Mouse (Mus musculus) MEL (cell line): ENCODE results near the gene Pip5kl1. TPM values are rescaled to one million over a fixed set of nuclear protein-coding genes. Genes with fewer than 3 reads are reported as not detected.

Source experiments
- DNase-seq: peaks from one replicate; pipeline ENCODE4 v3.0.0; 2011; ENCODE audit warnings: low read depth, low spot score
- H3K27ac ChIP-seq: 2 replicates; pipeline ENCODE4 v1.5.1; 2012; ENCODE audit warnings: low read depth, mild to moderate bottlenecking, control low read depth, low read length, moderate library complexity; ENCODE audit not compliant: control insufficient read depth
- H3K27me3 ChIP-seq, 2 experiments: fragments of 150-350 bp in 1 of 2; sonication (generic) in 1 of 2; 2 replicates each; pipeline ENCODE4 v1.6.1; 2012; ENCODE audit warnings: low read length in 2 of 2, mild to moderate bottlenecking in 2 of 2, improper control_type of control experiment in 1 of 2, moderate library complexity in 1 of 2; ENCODE audit not compliant: insufficient read depth in 2 of 2, control insufficient read depth in 1 of 2
- H3K36me3 ChIP-seq, 2 experiments: 2 replicates each; pipeline ENCODE4 v1.6.1; 2012 to 2014; ENCODE audit warnings: low read length in 2 of 2, improper control_type of control experiment in 1 of 2, inconsistent platforms in 1 of 2, mild to moderate bottlenecking in 1 of 2; ENCODE audit not compliant: insufficient read depth in 2 of 2, control insufficient read depth in 1 of 2
- H3K4me1 ChIP-seq, 2 experiments: fragments of 150-350 bp in 1 of 2; sonication (generic) in 1 of 2; 2 replicates each; pipeline ENCODE4 v1.6.1; 2012; ENCODE audit warnings: low read length in 2 of 2, improper control_type of control experiment in 1 of 2, mild to moderate bottlenecking in 1 of 2; ENCODE audit not compliant: insufficient read depth in 2 of 2, control insufficient read depth in 1 of 2
- H3K4me3 ChIP-seq, 2 experiments: fragments of 150-350 bp in 1 of 2; sonication (generic) in 1 of 2; 2 replicates each; pipeline ENCODE4 v1.5.1; 2012; ENCODE audit warnings: low read depth in 2 of 2, low read length in 2 of 2, mild to moderate bottlenecking in 2 of 2, moderate library complexity in 2 of 2, control low read depth in 1 of 2, improper control_type of control experiment in 1 of 2; ENCODE audit not compliant: control insufficient read depth in 1 of 2, insufficient read depth in 1 of 2
- H3K79me2 ChIP-seq: 2 replicates; pipeline ENCODE4 v1.6.1; 2012; ENCODE audit warnings: mild to moderate bottlenecking, low read length, moderate library complexity; ENCODE audit not compliant: control insufficient read depth, poor library complexity, insufficient read depth
- H3K9ac ChIP-seq: 2 replicates; pipeline ENCODE4 v1.6.1; 2012; ENCODE audit warnings: low read depth, mild to moderate bottlenecking, control low read depth, low read length, moderate library complexity; ENCODE audit not compliant: control insufficient read depth, poor library complexity, severe bottlenecking
- H3K9me3 ChIP-seq: fragments of 150-350 bp; sonication (generic); replicated peaks from 2 replicates; pipeline ENCODE4 v1.6.1; 2012; ENCODE audit warnings: mild to moderate bottlenecking, low read length, improper control_type of control experiment, moderate library complexity; ENCODE audit not compliant: insufficient read depth
- CTCF ChIP-seq, 3 experiments: IDR thresholded peaks in 2 of 3; conservative IDR thresholded peaks in 1 of 3; 2 replicates each; pipeline ENCODE4 v1.5.1; 2011 to 2012; ENCODE audit warnings: low read length in 3 of 3, low read depth in 2 of 3, mild to moderate bottlenecking in 2 of 3, improper control_type of control experiment in 1 of 3, inconsistent platforms in 1 of 3, mixed read lengths in 1 of 3, moderate library complexity in 1 of 3; ENCODE audit not compliant: control insufficient read depth in 1 of 3, insufficient read depth in 1 of 3, poor library complexity in 1 of 3, severe bottlenecking in 1 of 3
- ELF1 ChIP-seq: IDR thresholded peaks from 2 replicates; pipeline ENCODE4 v1.6.1; 2014; ENCODE audit warnings: low read depth, mild to moderate bottlenecking, inconsistent platforms, low read length, improper control_type of control experiment, moderate library complexity
- ETS1 ChIP-seq: IDR thresholded peaks from 2 replicates; pipeline ENCODE4 v1.6.1; 2012; ENCODE audit warnings: low read depth, mild to moderate bottlenecking, inconsistent platforms, low read length, improper control_type of control experiment, moderate library complexity
- GATA1 ChIP-seq: IDR thresholded peaks from 2 replicates; pipeline ENCODE4 v1.6.1; 2011; ENCODE audit warnings: low read depth, low read length, improper control_type of control experiment
- HCFC1 ChIP-seq: IDR thresholded peaks from 2 replicates; pipeline ENCODE4 v1.6.1; 2012; ENCODE audit warnings: low read depth, mild to moderate bottlenecking, inconsistent platforms, low read length, improper control_type of control experiment, moderate library complexity
- JUND ChIP-seq: IDR thresholded peaks from 2 replicates; pipeline ENCODE4 v1.6.1; 2011; ENCODE audit warnings: low read depth, mild to moderate bottlenecking, improper control_type of control experiment, low read length
- MAFK ChIP-seq: IDR thresholded peaks from 2 replicates; pipeline ENCODE4 v1.6.1; 2011; ENCODE audit warnings: low read depth, mild to moderate bottlenecking, low read length, improper control_type of control experiment, borderline replicate concordance
- MAX ChIP-seq: IDR thresholded peaks from 2 replicates; pipeline ENCODE4 v1.6.1; 2011; ENCODE audit warnings: low read length, improper control_type of control experiment
- MAZ ChIP-seq: IDR thresholded peaks from 2 replicates; pipeline ENCODE4 v1.6.1; 2012; ENCODE audit warnings: low read depth, mild to moderate bottlenecking, inconsistent platforms, low read length, improper control_type of control experiment
- MEF2A ChIP-seq: IDR thresholded peaks from 2 replicates; pipeline ENCODE4 v1.6.1; 2014; ENCODE audit warnings: low read depth, mild to moderate bottlenecking, inconsistent platforms, low read length, improper control_type of control experiment; ENCODE audit not compliant: poor library complexity, insufficient replicate concordance, severe bottlenecking; ENCODE audit errors: extremely low read depth
- NRF1 ChIP-seq: IDR thresholded peaks from 2 replicates; pipeline ENCODE4 v1.6.1; 2014; ENCODE audit warnings: low read depth, mild to moderate bottlenecking, inconsistent platforms, low read length, improper control_type of control experiment, moderate library complexity; ENCODE audit not compliant: poor library complexity, insufficient read depth, severe bottlenecking
- POLR2AphosphoS5 ChIP-seq: IDR thresholded peaks from 2 replicates; pipeline ENCODE4 v1.6.1; 2012; ENCODE audit warnings: low read depth, borderline replicate concordance, mild to moderate bottlenecking, inconsistent platforms, low read length, moderate library complexity, mixed read lengths
- RCOR1 ChIP-seq: IDR thresholded peaks from 2 replicates; pipeline ENCODE4 v1.6.1; 2012; ENCODE audit warnings: low read depth, mild to moderate bottlenecking, inconsistent platforms, low read length, improper control_type of control experiment
- SIN3A ChIP-seq: IDR thresholded peaks from 2 replicates; pipeline ENCODE4 v1.6.1; 2012; ENCODE audit warnings: low read length, improper control_type of control experiment, inconsistent platforms
- SMC3 ChIP-seq: IDR thresholded peaks from 2 replicates; pipeline ENCODE4 v1.6.1; 2011; ENCODE audit warnings: low read depth, low read length, improper control_type of control experiment
- TAL1 ChIP-seq: IDR thresholded peaks from 2 replicates; pipeline ENCODE4 v1.6.1; 2012; ENCODE audit warnings: mild to moderate bottlenecking, inconsistent platforms, low read length, moderate library complexity, mixed read lengths
- USF1 ChIP-seq: IDR thresholded peaks from 2 replicates; pipeline ENCODE4 v1.6.1; 2014; ENCODE audit warnings: low read depth, mild to moderate bottlenecking, inconsistent platforms, low read length, improper control_type of control experiment, moderate library complexity
- ZC3H11A ChIP-seq: IDR thresholded peaks from 2 replicates; pipeline ENCODE4 v1.6.1; 2012; ENCODE audit warnings: low read depth, mild to moderate bottlenecking, inconsistent platforms, low read length, improper control_type of control experiment
- ZKSCAN1 ChIP-seq: IDR thresholded peaks from 2 replicates; pipeline ENCODE4 v1.6.1; 2012; ENCODE audit warnings: low read depth, mild to moderate bottlenecking, inconsistent platforms, low read length, improper control_type of control experiment, moderate library complexity
- ZMIZ1 ChIP-seq: IDR thresholded peaks from 2 replicates; pipeline ENCODE4 v1.6.1; 2012; ENCODE audit warnings: low read depth, mild to moderate bottlenecking, inconsistent platforms, low read length, improper control_type of control experiment, moderate library complexity
- ZNF384 ChIP-seq: IDR thresholded peaks from 2 replicates; pipeline ENCODE4 v1.6.1; 2012; ENCODE audit warnings: low read depth, mild to moderate bottlenecking, inconsistent platforms, low read length, improper control_type of control experiment
- polyA plus RNA-seq, 2 experiments: library from polyadenylated mRNA; stranded (reverse) in 1 of 2; unstranded in 1 of 2; fragments of >175 nt in 1 of 2; fragments of >200 nt in 1 of 2; gene quantifications; 2 replicates each; pipeline versions ENCODE4 v1.2.1 to v1.2.4; 2012; ENCODE audit warnings: low replicate concordance in 2 of 2, low read depth in 1 of 2; ENCODE audit not compliant: insufficient read length in 2 of 2, insufficient read depth in 1 of 2, missing spikeins in 1 of 2
- total RNA-seq: library from RNA; depleted of rRNA; stranded (reverse); fragments of 300-350 nt; gene quantifications from 2 replicates; pipeline ENCODE4 v1.2.3, GENCODE M21; 2012

The Pip5kl1 gene
- total and polyA plus RNA-seq, 3 experiments: 0.22 to 0.58 TPM; not detected in 1

DNA sequence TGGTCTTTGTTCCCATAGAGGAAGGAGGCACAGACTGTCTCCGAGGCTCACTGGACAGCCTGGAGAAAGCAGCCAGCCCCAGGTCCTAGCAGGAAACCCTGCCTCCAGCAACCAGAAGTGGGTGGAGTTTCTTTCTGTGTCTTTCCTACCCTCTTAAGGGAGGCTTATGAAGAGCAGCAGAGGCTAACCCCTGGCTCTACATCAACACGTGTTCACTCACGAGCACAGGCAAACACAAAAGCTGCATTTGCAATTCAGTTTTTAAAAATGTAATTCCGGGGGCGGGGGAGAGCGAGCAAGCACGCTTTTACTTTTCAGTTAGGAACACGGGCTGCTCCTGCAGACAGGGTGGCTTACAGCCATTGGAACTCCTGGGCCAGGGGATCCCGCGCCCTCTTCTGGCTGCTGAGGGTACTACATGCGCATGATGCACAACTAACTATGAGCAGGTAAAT lies 28.0 kb downstream of the Pip5kl1 start:
- no peaks in the 10 kb centered on the region for H3K27me3 ChIP-seq
- H3K27ac ChIP-seq: no peak overlapping the region
- H3K36me3 ChIP-seq: peaks cover 0 to 2% of the 10 kb centered on the region in 2 experiments; a peak in 2 of 4 replicates
- peaks cover 2% of the 10 kb centered on the region; the same call in 1 of the 2 replicates for H3K79me2 ChIP-seq
- H3K9ac ChIP-seq: peak overlapping the region; percentile 14; the same call in 1 of the 2 replicates
- H3K9me3 ChIP-seq: no peaks in the 10 kb centered on the region
- DNase-seq: peak; percentile 76
- H3K4me3 ChIP-seq: no peak overlapping the region
- peaks cover 0 to 7% of the 10 kb centered on the region in 2 experiments for H3K4me1 ChIP-seq
- TF ChIP-seq RCOR1 (no peak), MEF2A (no peak), MAX (0 out of 2 replicates have a peak, but pooled peaks have one; percentile 45), ETS1 (no peak), SMC3 (peak; percentile 39), GATA1 (no peak), NRF1 (0 out of 2 replicates have a peak, but pooled peaks have one; percentile 8), ZMIZ1 (no peak), CTCF (IDR thresholded peaks at IDR 0.05 in 2 of 3, conservative IDR thresholded peaks at IDR 0.05 in 1 of 3; ENCODE audit: control insufficient read depth in 1 of 3, insufficient read depth in 1 of 3, low read depth in 2 of 3, low read length in 3 of 3, poor library complexity in 1 of 3, severe bottlenecking in 1 of 3) (peak; percentile 49 to 71 (median 51); a peak in 5 of 6 replicates)

DNA sequence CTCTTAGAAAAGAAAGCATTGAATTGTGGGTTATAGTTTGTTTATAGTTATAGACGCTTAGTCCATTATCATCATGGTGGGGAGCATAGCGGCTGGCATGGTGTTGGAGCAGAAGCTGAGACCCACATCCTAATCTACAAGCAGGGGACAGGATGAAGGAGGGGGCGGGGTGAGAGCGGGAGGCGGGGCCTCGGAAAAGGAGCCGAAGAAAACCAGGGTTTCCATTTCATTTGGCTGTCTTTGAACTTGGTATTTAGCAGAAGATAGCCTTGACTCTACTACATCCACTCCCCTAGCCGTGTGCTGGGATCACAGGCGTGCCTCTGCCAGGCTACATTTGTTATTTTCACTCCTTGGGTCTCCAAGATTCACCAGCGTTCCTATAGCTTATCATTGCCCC lies 30.0 kb downstream of the Pip5kl1 start:
- H3K9me3 ChIP-seq: no peaks in the 10 kb centered on the region
- H3K36me3 ChIP-seq: no peaks in the 10 kb centered on the region; a peak in 1 of 4 replicates
- no peak for TF ChIP-seq ZNF384
- no peak for TF ChIP-seq SIN3A
- peaks cover 0 to 20% of the 10 kb centered on the region in 2 experiments for H3K4me1 ChIP-seq
- no peak for DNase-seq
- H3K27ac ChIP-seq: no peak overlapping the region
- H3K27me3 ChIP-seq: no peaks in the 10 kb centered on the region
- H3K9ac ChIP-seq: no peak overlapping the region
- H3K4me3 ChIP-seq: no peak overlapping the region
- peaks cover 2% of the 10 kb centered on the region; the same call in 1 of the 2 replicates for H3K79me2 ChIP-seq

DNA sequence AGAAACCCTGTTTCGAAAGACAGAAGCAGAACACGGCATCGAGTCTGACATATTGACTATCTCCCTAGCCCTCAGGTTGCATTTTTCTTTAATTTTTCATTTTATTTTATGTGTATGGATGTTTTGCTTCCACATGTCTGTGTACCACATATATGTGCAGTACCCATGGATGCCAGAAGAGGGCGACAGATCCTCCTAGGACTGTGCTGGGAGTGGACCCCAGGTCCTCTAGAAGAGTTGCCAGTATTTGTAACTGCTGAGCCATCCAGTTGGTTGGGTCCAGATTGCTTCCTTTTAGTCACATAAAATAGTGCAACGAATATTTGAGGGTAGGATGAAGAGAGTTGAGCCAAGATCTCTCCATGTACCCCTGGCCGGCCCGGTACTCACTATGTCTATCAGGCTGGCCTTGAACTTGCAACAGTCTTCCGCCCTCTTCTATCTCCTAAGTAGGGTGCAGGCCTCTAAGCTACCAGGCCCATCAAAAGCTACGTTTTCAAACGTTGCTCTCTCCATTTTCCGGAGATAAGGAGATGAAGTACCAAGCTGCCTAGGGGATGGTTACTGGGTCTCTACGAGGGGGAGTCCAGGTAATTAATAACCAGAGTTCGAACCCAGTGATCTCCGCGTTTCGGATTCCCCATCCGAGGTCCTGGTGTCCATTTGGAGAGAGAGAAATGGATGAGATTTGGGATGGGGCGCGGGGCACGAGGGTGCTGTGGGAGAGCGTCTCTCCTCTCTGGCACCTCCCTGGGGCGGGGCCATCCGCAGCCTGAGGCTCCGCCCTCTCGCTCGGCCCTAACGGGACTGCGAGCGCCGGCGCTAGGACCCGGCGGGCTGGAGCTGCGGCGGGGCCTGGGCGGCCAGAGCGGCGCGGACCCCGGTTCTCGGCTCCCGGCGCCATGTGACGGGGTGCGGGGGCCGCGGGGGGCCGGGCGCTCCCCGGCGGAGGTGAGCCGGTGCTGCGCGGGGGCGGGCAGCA lies 31.9 kb downstream of the Pip5kl1 start:
- H3K9me3 ChIP-seq: no peaks in the 10 kb centered on the region
- peaks cover 0 to 6% of the 10 kb centered on the region in 2 experiments; a peak in 2 of 4 replicates for H3K36me3 ChIP-seq
- no peaks in the 10 kb centered on the region for H3K27me3 ChIP-seq
- peak overlapping the region; percentile 74 for H3K27ac ChIP-seq
- H3K79me2 ChIP-seq: peaks cover 2% of the 10 kb centered on the region; the same call in 1 of the 2 replicates
- DNase-seq: peak; percentile 90
- H3K4me1 ChIP-seq: peaks cover 5 to 27% of the 10 kb centered on the region in 2 experiments
- peak overlapping the region; percentile 76 for H3K9ac ChIP-seq
- peak overlapping the region; percentile 78 to 93 for H3K4me3 ChIP-seq
- TF ChIP-seq MAZ: peak; percentile 85; the same call in 1 of the 2 replicates
- TF ChIP-seq HCFC1: peak; percentile 64
- peak; percentile 51 for TF ChIP-seq SMC3
- TF ChIP-seq JUND: no peak
- TF ChIP-seq ETS1: 0 out of 2 replicates have a peak, but pooled peaks have one; percentile 31
- TF ChIP-seq RCOR1: peak; percentile 11; the same call in 1 of the 2 replicates
- no peak for TF ChIP-seq ELF1
- TF ChIP-seq TAL1: no peak
- TF ChIP-seq ZMIZ1: no peak
- peak; percentile 50; the same call in 1 of the 2 replicates for TF ChIP-seq USF1
- no peak for TF ChIP-seq MAFK
- TF ChIP-seq ZC3H11A: no peak; the same call in 1 of the 2 replicates
- TF ChIP-seq ZKSCAN1: no peak
- no peak for TF ChIP-seq POLR2AphosphoS5
- TF ChIP-seq NRF1: 0 out of 2 replicates have a peak, but pooled peaks have one; percentile 31
